Mouse (Mus musculus) hindbrain, embryonic 16.5 days (tissue): ENCODE data around the gene Uba7. TPM values are rescaled to one million over a fixed set of nuclear protein-coding genes. Genes with fewer than 3 reads are reported as not detected.

Experiments used
- ATAC-seq: fragments of 200-750 bp; cut with Nextera tagmentation; 2 replicates; pipeline ENCODE4 v1.8.0; 2017; ENCODE audit warnings: moderate TSS enrichment, moderate library complexity
- H3K27ac ChIP-seq: fragments of 300-500 bp; sonication (generic); 2 replicates; pipeline ENCODE4 v1.5.1; 2014; ENCODE audit warnings: low read depth, mild to moderate bottlenecking, control low read depth, low read length, moderate library complexity
- H3K27me3 ChIP-seq: fragments of 300-500 bp; sonication (generic); replicated peaks from 2 replicates; pipeline ENCODE4 v1.6.1; 2014; ENCODE audit warnings: low read length; ENCODE audit not compliant: control insufficient read depth, insufficient read depth
- H3K36me3 ChIP-seq: fragments of 300-500 bp; sonication (generic); 2 replicates; pipeline ENCODE4 v1.6.1; 2014; ENCODE audit warnings: mild to moderate bottlenecking, low read length, moderate library complexity, mixed read lengths; ENCODE audit not compliant: control insufficient read depth, insufficient read depth
- H3K4me1 ChIP-seq: fragments of 300-500 bp; sonication (generic); 2 replicates; pipeline ENCODE4 v1.6.1; 2014; ENCODE audit warnings: low read depth, low read length; ENCODE audit not compliant: control insufficient read depth, insufficient read depth
- H3K4me2 ChIP-seq: fragments of 300-500 bp; sonication (generic); 2 replicates; pipeline ENCODE4 v1.6.1; 2014; ENCODE audit warnings: mild to moderate bottlenecking, low read length, control low read depth, moderate library complexity
- H3K4me3 ChIP-seq: fragments of 300-500 bp; sonication (generic); 2 replicates; pipeline ENCODE4 v1.5.1; 2014; ENCODE audit warnings: mild to moderate bottlenecking, low read length, control low read depth, moderate library complexity
- H3K9ac ChIP-seq: fragments of 300-500 bp; sonication (generic); 2 replicates; pipeline ENCODE4 v1.6.1; 2014; ENCODE audit warnings: low read depth, mild to moderate bottlenecking, control low read depth, low read length, moderate library complexity
- H3K9me3 ChIP-seq: fragments of 300-500 bp; sonication (generic); 2 replicates; pipeline ENCODE4 v1.6.1; 2014; ENCODE audit warnings: mild to moderate bottlenecking, low read length, moderate library complexity; ENCODE audit not compliant: control insufficient read depth
- WGBS: fragments of 180-500 bp; shearing (Covaris S2); extraction: QIAGEN DNeasy Blood & Tissue Kit; methylation state at CpG from one replicate; pipeline ENCODE4 v1.1.7; 2014; 5-methylcytosine and 5-hydroxymethylcytosine counted together
- polyA plus RNA-seq: library from polyadenylated mRNA; unstranded; fragments of >200 nt; fragmentation: Nextera tagmentation; extraction: Ambion mirVana; gene quantifications from 2 replicates; pipeline ENCODE4 v1.2.1, GENCODE M21; 2015

Uba7 gene
- polyA plus RNA-seq, 1 experiment from 2014 or later = 9.6 TPM

DNA sequence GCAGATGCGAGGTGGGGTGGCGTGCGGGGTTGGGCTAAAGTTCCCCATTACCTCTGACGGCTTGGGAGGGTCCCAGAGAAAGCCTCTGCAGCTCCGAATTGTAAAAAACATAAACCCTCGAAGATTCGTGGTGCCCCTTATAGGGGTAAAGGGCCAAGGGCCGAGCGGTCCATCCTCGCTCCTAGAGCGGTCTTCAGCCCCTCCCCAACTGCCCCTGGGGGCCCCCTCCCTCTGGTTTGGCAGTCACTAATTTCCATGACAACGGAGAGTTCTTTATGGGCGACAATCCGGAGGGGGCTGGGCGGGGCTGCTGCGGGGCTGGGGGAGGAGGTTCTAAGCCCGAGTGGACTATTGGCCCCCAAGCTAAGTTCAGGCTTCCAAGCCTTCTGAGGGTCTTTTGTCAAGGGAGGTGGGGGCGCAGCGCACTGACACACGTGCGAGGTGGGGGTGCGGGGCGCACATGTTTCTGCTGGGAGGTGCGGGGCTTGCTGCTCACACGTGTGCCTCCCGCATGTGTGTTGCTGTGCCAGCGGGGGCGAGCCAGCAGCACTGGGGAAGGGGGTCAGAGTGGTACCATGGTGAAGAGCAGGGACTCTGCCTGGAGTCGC is 39.0 kb upstream of the Uba7 start:
- H3K27ac ChIP-seq = no peak overlapping the region
- no peaks in the 10 kb centered on the region for H3K36me3 ChIP-seq
- H3K4me3 ChIP-seq = peak overlapping the region; percentile 58
- H3K4me1 ChIP-seq = peaks cover 9% of the 10 kb centered on the region
- peak; percentile 55 for ATAC-seq
- no peaks in the 10 kb centered on the region; the same call in 1 of the 2 replicates for H3K27me3 ChIP-seq
- H3K4me2 ChIP-seq = peak overlapping the region; percentile 84
- under 1% methylated on average over 29 of the region's 29 CpGs for WGBS
- peak overlapping the region; percentile 76 for H3K9ac ChIP-seq
- H3K9me3 ChIP-seq = no peaks in the 10 kb centered on the region

DNA sequence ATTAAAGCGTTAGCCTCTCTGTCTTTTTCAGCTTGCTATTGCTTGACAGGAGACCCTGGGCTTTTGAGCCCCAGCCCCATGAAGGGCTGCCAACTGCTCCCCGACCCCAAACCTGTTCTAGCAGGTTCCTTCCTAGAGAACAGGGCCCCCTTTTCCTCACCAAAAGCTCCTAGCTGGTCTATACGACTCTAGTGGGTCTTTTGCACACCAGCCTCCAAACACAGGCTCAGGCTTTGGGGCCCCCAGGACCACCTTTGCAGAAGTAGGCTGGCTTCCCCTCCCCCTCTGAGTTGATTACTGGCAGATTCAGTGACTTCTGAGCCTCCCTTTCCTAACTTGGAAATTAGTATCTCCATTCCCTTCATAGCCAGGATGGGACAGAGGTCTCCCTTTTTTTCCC is 38.5 kb upstream of the Uba7 start:
- Histone ChIP-seq H3K4me2 (peak overlapping the region; percentile 84), H3K9ac (peak overlapping the region; percentile 76), H3K27ac (no peak overlapping the region), H3K4me3 (peak overlapping the region; percentile 58), H3K36me3 (no peaks in the 10 kb centered on the region), H3K4me1 (peaks cover 9% of the 10 kb centered on the region), H3K9me3 (no peaks in the 10 kb centered on the region), H3K27me3 (no peaks in the 10 kb centered on the region; the same call in 1 of the 2 replicates)
- WGBS = 8% methylated on average over 3 of the region's 3 CpGs
- peak; percentile 18; the same call in 1 of the 2 replicates for ATAC-seq

DNA sequence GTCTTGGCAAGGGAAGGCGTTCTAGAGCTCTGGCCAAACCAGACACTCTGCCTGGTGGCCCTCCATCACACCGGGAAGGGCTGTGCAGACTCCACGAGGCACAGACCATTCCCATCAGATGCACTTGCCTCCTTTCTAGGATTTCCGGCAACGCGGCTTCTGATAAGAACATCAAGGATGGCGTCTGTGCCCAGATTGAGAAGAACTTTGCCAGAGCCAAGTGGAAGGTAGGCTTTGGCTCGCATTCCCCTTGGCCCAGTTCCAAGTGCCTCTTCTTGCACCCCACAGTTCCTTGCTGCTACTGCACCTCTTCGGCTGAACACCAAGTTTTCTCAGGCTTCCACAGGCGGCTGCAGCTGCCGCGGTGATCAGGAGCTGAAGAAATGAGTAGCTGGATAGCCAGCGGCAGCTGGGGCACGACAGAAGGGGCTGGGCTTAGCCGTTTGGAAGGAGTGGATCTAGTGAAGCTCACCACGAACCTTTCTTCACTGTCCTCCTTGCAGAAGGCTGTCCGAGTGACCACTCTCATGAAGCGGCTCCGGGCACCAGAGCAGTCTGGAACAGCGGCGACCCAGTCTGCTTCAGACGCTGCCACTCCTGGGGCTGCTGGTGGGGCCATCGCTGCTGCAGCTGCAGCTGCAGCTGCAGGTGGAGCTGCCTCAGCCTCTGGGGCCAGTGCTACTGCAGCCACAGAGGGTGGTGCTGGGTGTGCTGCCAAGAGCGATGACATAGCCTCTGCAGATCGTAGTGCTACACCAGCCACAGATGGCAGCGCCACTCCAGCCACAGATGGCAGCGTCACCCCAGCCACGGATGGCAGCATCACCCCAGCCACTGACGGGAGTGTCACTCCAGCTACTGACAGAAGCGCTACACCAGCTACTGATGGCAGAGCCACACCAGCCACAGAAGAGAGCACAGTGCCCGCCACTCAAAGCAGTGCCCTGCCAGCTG is 27.8 kb upstream of the Uba7 start:
- Histone ChIP-seq H3K4me3 (no peak overlapping the region), H3K27ac (no peak overlapping the region), H3K4me1 (peaks cover 12% of the 10 kb centered on the region), H3K36me3 (peaks cover 8% of the 10 kb centered on the region; the same call in 1 of the 2 replicates), H3K9ac (no peak overlapping the region), H3K9me3 (no peaks in the 10 kb centered on the region), H3K4me2 (no peak overlapping the region), H3K27me3 (no peaks in the 10 kb centered on the region)
- ATAC-seq = no peak
- 86% methylated on average over 31 of the region's 31 CpGs for WGBS

DNA sequence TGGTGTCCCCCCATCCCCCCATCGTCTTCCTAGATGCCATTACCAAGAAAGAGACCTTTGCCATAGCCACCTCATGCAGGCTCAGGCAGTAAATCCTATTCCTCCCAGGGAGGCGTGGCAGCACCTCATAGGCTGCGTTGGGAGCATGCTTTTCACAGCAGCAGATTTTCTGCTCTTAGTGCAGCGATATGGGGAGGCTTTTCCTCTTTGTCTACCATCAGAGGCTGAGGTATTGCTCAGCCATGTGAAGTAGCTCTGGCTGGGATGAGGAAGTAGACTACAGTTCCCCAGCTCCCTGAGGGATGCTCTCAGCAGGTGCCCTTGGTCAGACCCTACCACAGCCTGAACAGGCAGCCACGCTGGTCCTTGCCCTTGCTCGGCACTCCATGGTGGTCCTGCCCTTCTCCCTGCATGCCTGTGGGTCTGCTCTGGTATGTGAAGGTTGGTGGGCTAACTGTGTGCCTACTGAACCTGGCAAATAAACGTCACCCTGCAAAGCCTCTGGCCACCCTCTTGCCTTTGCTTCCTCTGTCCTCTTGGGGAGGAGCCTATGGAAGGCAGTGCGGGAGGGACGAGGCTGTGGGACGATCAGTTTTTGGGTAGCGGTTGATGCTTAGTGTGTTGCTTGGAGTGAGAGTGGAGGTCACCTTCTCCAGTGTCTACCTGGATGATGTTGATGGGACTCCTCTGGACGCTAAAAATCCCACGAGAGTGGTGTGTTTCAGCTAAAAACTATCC is 26.0 kb upstream of the Uba7 start:
- no peaks in the 10 kb centered on the region for H3K9me3 ChIP-seq
- WGBS = 85% methylated on average over 13 of the region's 13 CpGs
- peaks cover 8% of the 10 kb centered on the region; the same call in 1 of the 2 replicates for H3K36me3 ChIP-seq
- no peak overlapping the region for H3K4me2 ChIP-seq
- H3K27ac ChIP-seq = no peak overlapping the region
- no peaks in the 10 kb centered on the region for H3K27me3 ChIP-seq
- peaks cover 12% of the 10 kb centered on the region for H3K4me1 ChIP-seq
- no peak overlapping the region for H3K9ac ChIP-seq
- no peak for ATAC-seq
- H3K4me3 ChIP-seq = no peak overlapping the region

DNA sequence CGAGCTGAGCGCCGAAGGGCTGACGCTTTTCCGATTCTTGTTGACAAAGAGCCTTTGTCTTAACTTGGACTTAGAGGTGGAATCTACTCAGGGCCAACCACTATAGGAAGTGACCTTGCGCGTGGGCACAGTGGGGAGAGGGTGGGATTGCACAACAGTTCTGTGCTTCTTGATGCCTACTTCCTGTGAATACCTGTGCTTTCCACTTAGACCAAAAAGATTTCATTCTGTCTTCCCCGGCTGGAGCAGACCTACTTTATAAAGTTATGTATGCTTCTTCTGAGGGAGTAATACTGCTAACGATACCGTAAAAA is 25.4 kb upstream of the Uba7 start, which contains the start of gene Traip:
Gene Traip (plus strand): TSS at position 215 of the 314 bp plus-strand sequence.
- peak within 1 kb of the TSS; percentile 78 for H3K9ac ChIP-seq
- WGBS = 95% methylated on average over 10 of the region's 10 CpGs
- peaks cover 8% of the 10 kb centered on the region; the same call in 1 of the 2 replicates for H3K36me3 ChIP-seq
- no peaks in the 10 kb centered on the region for H3K9me3 ChIP-seq
- peaks cover 12% of the 10 kb centered on the region for H3K4me1 ChIP-seq
- H3K4me2 ChIP-seq = peak within 1 kb of the TSS; percentile 94
- no peak for ATAC-seq
- H3K27me3 ChIP-seq = no peaks in the 10 kb centered on the region
- peak within 1 kb of the TSS; percentile 63 for H3K4me3 ChIP-seq
- peak within 1 kb of the TSS; percentile 86 for H3K27ac ChIP-seq

DNA sequence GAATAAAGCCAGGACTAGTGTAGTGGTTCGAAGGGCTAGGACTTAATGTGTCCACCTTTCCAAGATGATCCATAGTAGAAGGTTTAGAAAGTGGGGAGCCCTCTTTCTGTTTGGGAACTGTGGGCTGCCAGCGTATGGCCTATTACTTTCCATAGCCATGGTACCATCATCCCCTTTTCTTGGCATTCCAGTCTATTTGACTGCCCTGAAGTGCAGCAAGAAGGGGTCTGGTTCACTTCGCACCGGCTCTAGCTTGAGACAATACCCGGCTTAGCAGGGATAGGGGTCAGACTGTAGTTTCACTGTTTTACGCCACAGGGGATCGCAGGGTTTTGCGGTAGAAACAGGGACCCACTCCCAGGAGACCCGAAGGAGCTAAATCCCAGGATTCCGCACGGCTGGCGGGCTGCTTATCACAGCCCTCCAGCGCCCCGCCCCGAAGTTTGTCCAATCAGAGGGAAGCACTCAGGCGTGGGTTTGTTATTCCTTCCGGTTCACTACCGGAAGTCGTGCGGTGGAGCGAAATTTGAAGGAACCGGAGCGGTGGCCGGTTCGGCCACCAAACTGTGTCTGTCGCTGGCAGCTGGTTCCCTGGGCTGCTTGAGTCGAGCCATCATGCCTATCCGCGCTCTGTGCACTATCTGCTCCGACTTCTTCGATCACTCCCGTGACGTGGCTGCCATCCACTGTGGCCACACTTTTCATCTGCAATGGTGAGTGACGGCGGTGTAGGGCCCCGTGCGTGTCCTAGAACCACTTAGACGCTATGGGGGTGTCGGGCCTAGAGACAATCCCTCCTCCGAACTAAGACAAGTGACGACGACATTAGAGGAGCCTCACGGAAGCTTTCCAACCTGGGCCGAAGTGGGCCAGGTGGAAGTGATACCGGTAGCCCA is 24.6 kb upstream of the Uba7 start:
- peak overlapping the region; percentile 78 for H3K9ac ChIP-seq
- ATAC-seq = peak; percentile 97
- peak overlapping the region; percentile 94 for H3K4me2 ChIP-seq
- no peaks in the 10 kb centered on the region for H3K27me3 ChIP-seq
- peaks cover 12% of the 10 kb centered on the region for H3K4me1 ChIP-seq
- H3K4me3 ChIP-seq = peak overlapping the region; percentile 63
- WGBS = 15% methylated on average over 45 of the region's 45 CpGs
- H3K36me3 ChIP-seq = peaks cover 8% of the 10 kb centered on the region; the same call in 1 of the 2 replicates
- H3K9me3 ChIP-seq = no peaks in the 10 kb centered on the region
- peak overlapping the region; percentile 86 for H3K27ac ChIP-seq

DNA sequence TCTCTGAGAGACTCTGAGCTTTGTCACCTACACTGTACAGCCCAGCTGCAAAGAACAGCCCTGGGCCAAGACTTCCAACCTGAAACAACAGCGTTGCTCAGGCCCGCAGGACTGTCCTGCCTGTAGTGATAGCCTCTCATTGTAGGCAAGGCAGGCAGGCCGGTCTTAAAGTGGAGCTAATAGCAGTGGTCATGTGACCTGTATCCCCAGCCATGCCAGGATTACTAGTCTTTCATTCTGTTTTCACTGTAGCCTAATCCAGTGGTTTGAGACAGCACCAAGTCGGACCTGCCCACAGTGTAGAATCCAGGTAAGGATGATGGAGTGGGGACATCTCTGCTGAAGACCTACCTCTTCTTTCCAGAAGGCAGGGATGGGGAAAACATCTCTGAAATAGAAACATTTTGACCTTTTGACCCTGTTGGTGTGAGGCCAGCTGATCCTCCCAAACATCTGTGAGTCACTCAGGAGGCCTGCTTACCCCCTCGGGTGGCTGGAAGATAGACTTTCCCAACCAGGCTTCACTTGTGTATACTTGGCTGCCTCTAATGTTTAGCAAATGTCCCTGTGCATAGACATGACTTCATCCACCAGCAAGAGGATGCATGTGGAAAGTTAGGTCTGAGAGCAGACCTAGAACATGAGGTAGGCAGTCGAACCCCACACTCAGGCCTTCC is 19.6 kb upstream of the Uba7 start:
- H3K9me3 ChIP-seq = no peaks in the 10 kb centered on the region
- H3K9ac ChIP-seq = no peak overlapping the region
- H3K27ac ChIP-seq = no peak overlapping the region
- H3K4me2 ChIP-seq = no peak overlapping the region
- H3K36me3 ChIP-seq = no peaks in the 10 kb centered on the region
- no peak overlapping the region for H3K4me3 ChIP-seq
- peaks cover 10% of the 10 kb centered on the region for H3K4me1 ChIP-seq
- no peak for ATAC-seq
- no peaks in the 10 kb centered on the region for H3K27me3 ChIP-seq
- 86% methylated on average over 6 of the region's 6 CpGs for WGBS

DNA sequence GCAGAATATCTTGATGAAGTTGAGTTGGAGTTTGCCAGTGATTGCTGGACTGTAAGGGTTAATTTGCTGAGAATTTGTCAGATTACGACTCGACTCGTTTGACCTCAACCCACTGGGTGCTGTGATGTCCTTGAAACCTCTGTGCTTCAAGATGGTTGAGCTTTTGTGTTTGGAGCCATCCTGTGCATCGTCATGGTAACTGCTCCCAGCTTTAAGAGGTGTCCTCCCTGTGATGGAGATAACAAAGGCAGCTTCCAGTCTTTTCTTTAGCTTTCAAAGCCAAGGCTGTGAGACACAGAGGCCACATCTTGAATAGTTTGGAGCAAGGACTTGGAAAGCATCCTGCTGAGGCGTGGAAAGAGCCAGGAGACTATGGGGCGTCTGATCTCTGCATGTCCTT is 18.2 kb upstream of the Uba7 start:
- Histone ChIP-seq H3K9ac (no peak overlapping the region), H3K4me2 (no peak overlapping the region), H3K9me3 (no peaks in the 10 kb centered on the region), H3K27me3 (no peaks in the 10 kb centered on the region), H3K36me3 (no peaks in the 10 kb centered on the region), H3K4me3 (no peak overlapping the region), H3K4me1 (peaks cover 14% of the 10 kb centered on the region), H3K27ac (no peak overlapping the region)
- 31% methylated on average over 6 of the region's 6 CpGs for WGBS
- no peak for ATAC-seq
